Mouse (Mus musculus) embryonic facial prominence, embryonic 14.5 days (tissue): ENCODE measurements around the gene Gucy2e. TPM values are rescaled to one million over a fixed set of nuclear protein-coding genes. Genes with fewer than 3 reads are reported as not detected.

Experiments
- ATAC-seq: fragments of 200-750 bp; cut with Nextera tagmentation; 2 replicates; pipeline ENCODE4 v1.8.0; 2017; ENCODE audit warnings: low read depth, moderate number of reproducible peaks, moderate TSS enrichment
- DNase-seq: peaks from one replicate; pipeline ENCODE4 v3.0.0-alpha.2; 2015; ENCODE audit warnings: low spot score
- H3K27ac ChIP-seq: fragments of 300-500 bp; sonication (generic); replicated peaks from 2 replicates; pipeline ENCODE4 v1.5.1; 2014; ENCODE audit warnings: low read depth, mild to moderate bottlenecking, low read length, moderate library complexity
- H3K27me3 ChIP-seq: fragments of 300-500 bp; sonication (generic); replicated peaks from 2 replicates; pipeline ENCODE4 v1.6.1; 2014; ENCODE audit warnings: low read length; ENCODE audit not compliant: control insufficient read depth, insufficient read depth
- H3K36me3 ChIP-seq: fragments of 300-500 bp; sonication (generic); 2 replicates; pipeline ENCODE4 v1.6.1; 2014; ENCODE audit warnings: low read length, mixed read lengths; ENCODE audit not compliant: control insufficient read depth, insufficient read depth
- H3K4me1 ChIP-seq: fragments of 300-500 bp; sonication (generic); 2 replicates; pipeline ENCODE4 v1.6.1; 2014; ENCODE audit warnings: antibody characterized with exemption, low read length; ENCODE audit not compliant: control insufficient read depth, insufficient read depth
- H3K4me2 ChIP-seq: fragments of 300-500 bp; sonication (generic); 2 replicates; pipeline ENCODE4 v1.6.1; 2014; ENCODE audit warnings: low read depth, mild to moderate bottlenecking, low read length, moderate library complexity, mixed read lengths
- H3K4me3 ChIP-seq: fragments of 300-500 bp; sonication (generic); 2 replicates; pipeline ENCODE4 v1.5.1; 2014; ENCODE audit warnings: low read depth, mild to moderate bottlenecking, low read length
- H3K9ac ChIP-seq: fragments of 300-500 bp; sonication (generic); 2 replicates; pipeline ENCODE4 v1.6.1; 2014; ENCODE audit warnings: low read depth, mild to moderate bottlenecking, low read length, moderate library complexity, mixed read lengths
- H3K9me3 ChIP-seq: fragments of 300-500 bp; sonication (generic); 2 replicates; pipeline ENCODE4 v1.6.1; 2016; ENCODE audit warnings: low read length; ENCODE audit not compliant: control insufficient read depth
- WGBS: fragments of 180-500 bp; shearing (Covaris S2); extraction: QIAGEN DNeasy Blood & Tissue Kit; methylation state at CpG from one replicate; pipeline ENCODE4 v1.1.7; 2014; 5-methylcytosine and 5-hydroxymethylcytosine counted together
- polyA plus RNA-seq: library from polyadenylated mRNA; unstranded; fragments of >200 nt; fragmentation: Nextera tagmentation; extraction: Ambion mirVana; gene quantifications from 2 replicates; pipeline ENCODE4 v1.2.1, GENCODE M21; 2014

Gene Gucy2e
- polyA plus RNA-seq, 1 experiment from 2014 or later, result 0.15 TPM

GRCm38 (mm10) chr11:69251135-69251842 lies 14.5 kb upstream of the Gucy2e start:
- Histone ChIP-seq H3K9me3 (no peaks in the 10 kb centered on the region), H3K4me1 (peaks cover 26% of the 10 kb centered on the region; the same call in 1 of the 2 replicates), H3K4me2 (peak overlapping the region; percentile 21; the same call in 1 of the 2 replicates), H3K9ac (no peak overlapping the region), H3K4me3 (no peak overlapping the region), H3K36me3 (no peaks in the 10 kb centered on the region), H3K27me3 (no peaks in the 10 kb centered on the region), H3K27ac (peak overlapping the region; percentile 63; the same call in 1 of the 2 replicates)
- ATAC-seq, result no peak
- WGBS, result 58% methylated on average over 14 of the region's 14 CpGs
- DNase-seq, result peak; percentile 41

- Histone ChIP-seq H3K36me3 (no peaks in the 10 kb centered on the region), H3K4me2 (no peak overlapping the region), H3K27me3 (no peaks in the 10 kb centered on the region), H3K4me1 (peaks cover 31% of the 10 kb centered on the region; the same call in 1 of the 2 replicates), H3K4me3 (no peak overlapping the region), H3K27ac (no peak overlapping the region), H3K9ac (no peak overlapping the region), H3K9me3 (no peaks in the 10 kb centered on the region)
- ATAC-seq, result no peak
- no peak for DNase-seq
- 75% methylated on average over 5 of the region's 5 CpGs for WGBS
Observed at GRCm38 (mm10) chr11:69250106-69250505, 13.3 kb upstream of the Gucy2e start.

- WGBS, result 78% methylated on average over 3 of the region's 3 CpGs
- no peak for DNase-seq
- Histone ChIP-seq H3K9ac (no peak overlapping the region), H3K4me2 (no peak overlapping the region), H3K4me3 (no peak overlapping the region), H3K27me3 (no peaks in the 10 kb centered on the region), H3K4me1 (peaks cover 31% of the 10 kb centered on the region; the same call in 1 of the 2 replicates), H3K9me3 (no peaks in the 10 kb centered on the region), H3K27ac (no peak overlapping the region), H3K36me3 (no peaks in the 10 kb centered on the region)
- no peak for ATAC-seq
Observed at GRCm38 (mm10) chr11:69249131-69249530, 12.3 kb upstream of the Gucy2e start.

- peaks cover 16% of the 10 kb centered on the region; the same call in 1 of the 2 replicates for H3K4me1 ChIP-seq
- peak overlapping the region; percentile 72 for H3K27ac ChIP-seq
- peak overlapping the region; percentile 1; the same call in 1 of the 2 replicates for H3K4me3 ChIP-seq
- WGBS, result 9% methylated on average over 2 of the region's 2 CpGs
- no peaks in the 10 kb centered on the region for H3K9me3 ChIP-seq
- peak; percentile 74 for DNase-seq
- no peaks in the 10 kb centered on the region for H3K36me3 ChIP-seq
- no peaks in the 10 kb centered on the region for H3K27me3 ChIP-seq
- ATAC-seq, result peak; percentile 31; the same call in 1 of the 2 replicates
- H3K4me2 ChIP-seq, result peak overlapping the region; percentile 43
- peak overlapping the region; percentile 12; the same call in 1 of the 2 replicates for H3K9ac ChIP-seq
Observed at GRCm38 (mm10) chr11:69245643-69246042, 8.8 kb upstream of the Gucy2e start.

- WGBS, result 23% methylated on average over 2 of the region's 2 CpGs
- Histone ChIP-seq H3K4me3 (0 out of 2 replicates have a peak overlapping the region, but pooled peaks have one; percentile 1), H3K4me2 (peak overlapping the region; percentile 43; the same call in 1 of the 2 replicates), H3K27me3 (no peaks in the 10 kb centered on the region), H3K9ac (no peak overlapping the region), H3K4me1 (peaks cover 16% of the 10 kb centered on the region; the same call in 1 of the 2 replicates), H3K27ac (peak overlapping the region; percentile 72), H3K9me3 (no peaks in the 10 kb centered on the region), H3K36me3 (no peaks in the 10 kb centered on the region)
- peak; percentile 78 for DNase-seq
- no peak for ATAC-seq
Observed at GRCm38 (mm10) chr11:69244911-69245310, 8.1 kb upstream of the Gucy2e start.

- Histone ChIP-seq H3K36me3 (no peaks in the 10 kb centered on the region), H3K4me2 (peak overlapping the region; percentile 78), H3K4me1 (0 out of 2 replicates have a peak, but pooled peaks cover 3% of the 10 kb centered on the region), H3K4me3 (peak overlapping the region; percentile 43), H3K9me3 (no peaks in the 10 kb centered on the region), H3K9ac (peak overlapping the region; percentile 60), H3K27me3 (peaks cover 36% of the 10 kb centered on the region), H3K27ac (0 out of 2 replicates have a peak overlapping the region, but pooled peaks have one; percentile 63)
- WGBS, result 2% methylated on average over 29 of the region's 51 CpGs
- ATAC-seq (no peak), DNase-seq (no peak)
Observed at GRCm38 (mm10) chr11:69236061-69236925, 543 bp downstream of the Gucy2e start.

GRCm38 (mm10) chr11:69235285-69236060 lies 1.4 kb downstream of the Gucy2e start:
- H3K9ac ChIP-seq, result peak overlapping the region; percentile 60
- peak; percentile 76 for DNase-seq
- 0 out of 2 replicates have a peak, but pooled peaks cover 3% of the 10 kb centered on the region for H3K4me1 ChIP-seq
- peak overlapping the region; percentile 63 for H3K27ac ChIP-seq
- H3K9me3 ChIP-seq, result no peaks in the 10 kb centered on the region
- 2% methylated on average over 31 of the region's 33 CpGs for WGBS
- ATAC-seq, result peak; percentile 92
- H3K27me3 ChIP-seq, result peaks cover 36% of the 10 kb centered on the region
- H3K4me3 ChIP-seq, result peak overlapping the region; percentile 43
- peak overlapping the region; percentile 78 for H3K4me2 ChIP-seq
- H3K36me3 ChIP-seq, result no peaks in the 10 kb centered on the region

- Histone ChIP-seq H3K4me1 (0 out of 2 replicates have a peak, but pooled peaks cover 3% of the 10 kb centered on the region), H3K4me3 (no peak overlapping the region), H3K36me3 (no peaks in the 10 kb centered on the region), H3K4me2 (no peak overlapping the region), H3K9me3 (no peaks in the 10 kb centered on the region), H3K9ac (no peak overlapping the region), H3K27ac (no peak overlapping the region), H3K27me3 (peaks cover 29% of the 10 kb centered on the region)
- 58% methylated on average over 2 of the region's 2 CpGs for WGBS
- ATAC-seq (no peak), DNase-seq (no peak)
Observed at GRCm38 (mm10) chr11:69233141-69233540, 3.7 kb downstream of the Gucy2e start.
